Mouse (Mus musculus): ENCODE results near the gene Hoxa10.

GRCm38 (mm10) chr6:52259811-52260261, 19.2 kb upstream of the Hoxa10 start:
- no peak for TF ChIP-seq HCFC1 (IDR thresholded peaks at IDR 0.05; ENCODE audit: borderline replicate concordance, insufficient read depth, low read length)
- no peak for TF ChIP-seq ZNF384 (IDR thresholded peaks at IDR 0.05; ENCODE audit: low read depth, low read length)
- TF ChIP-seq MAFK (IDR thresholded peaks at IDR 0.05; ENCODE audit: insufficient read depth, low read depth, low read length), result no peak
- no peak for TF ChIP-seq ZC3H11A (IDR thresholded peaks at IDR 0.05; ENCODE audit: borderline replicate concordance, low read depth, low read length)
- no peak for TF ChIP-seq CHD2 (IDR thresholded peaks at IDR 0.05; ENCODE audit: low read depth, low read length)
